Mouse (Mus musculus) gastrocnemius, postnatal 4 days (tissue): ENCODE measurements around the gene Bptf. TPM values are rescaled to one million over a fixed set of nuclear protein-coding genes. Genes with fewer than 3 reads are reported as not detected.
"Not testable (repeated sequence)": the region's sequence is repeated elsewhere in the genome, so short reads cannot be mapped to it uniquely, and the experiment has no call there.

ENCODE experiments used
- DNase-seq, 2 experiments: peaks; one replicate each; pipeline ENCODE4 v3.0.0; 2021 to 2022; ENCODE audit warnings: low spot score in 2 of 2, mixed read lengths in 2 of 2
- total RNA-seq, 2 experiments: library from RNA; stranded (reverse); gene quantifications; 2 replicates each; pipeline ENCODE4 v1.2.3; 2021

Gene Bptf
- total RNA-seq, 2 experiments from 2014 or later: 41.5 to 45.7 TPM

GRCm38 (mm10) chr11:107019722-107020121 is 112.2 kb downstream of the Bptf start:
- DNase-seq: not testable (repeated sequence)

GRCm38 (mm10) chr11:107019318-107019717 is 112.6 kb downstream of the Bptf start:
- DNase-seq: no peak

DNA sequence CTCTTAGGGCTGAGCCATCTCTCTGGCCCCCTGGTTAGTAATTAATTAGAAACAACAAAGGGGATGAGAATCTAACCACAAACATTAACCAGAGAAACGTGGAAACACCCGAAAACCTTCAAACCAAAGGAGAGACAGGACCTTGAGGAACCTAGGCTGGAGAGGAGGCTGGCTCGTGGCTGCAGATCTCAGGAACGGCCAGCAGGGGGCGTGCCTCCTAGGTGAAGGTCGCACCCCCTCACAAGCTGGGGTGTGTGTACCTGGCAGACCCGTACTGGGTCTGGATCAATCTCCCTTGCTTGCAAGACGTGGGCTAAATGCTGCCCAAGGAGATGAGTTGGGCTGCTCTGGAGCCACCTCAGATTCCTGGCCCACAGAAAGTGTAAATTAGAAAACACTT is 113.3 kb downstream of the Bptf start:
- no peak for DNase-seq

- DNase-seq: no peak
These were observed 114.5 kb downstream of the Bptf start for GRCm38 (mm10) chr11:107017339-107017886.

DNA sequence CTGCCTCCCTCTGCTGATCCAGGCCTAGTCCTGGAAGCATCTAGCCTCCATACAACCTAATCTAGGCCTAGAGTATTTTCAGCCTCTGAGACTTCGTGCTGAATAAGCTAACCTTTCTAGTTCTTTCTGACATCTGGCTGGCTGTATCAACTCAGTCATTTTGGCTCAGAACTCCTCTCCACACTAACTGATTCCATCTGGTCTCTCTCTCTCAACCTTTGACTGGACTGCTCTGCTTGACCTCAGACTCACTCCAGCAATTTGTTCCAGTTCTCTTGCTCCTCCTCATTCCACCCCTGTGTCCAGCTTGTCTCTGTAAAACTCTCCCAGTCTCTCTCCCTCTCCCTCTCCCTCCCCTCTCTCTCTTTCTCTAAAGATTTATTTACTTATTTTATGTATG is 115.0 kb downstream of the Bptf start:
- DNase-seq: no peak

- DNase-seq: not testable (repeated sequence)
These were observed 116.3 kb downstream of the Bptf start for GRCm38 (mm10) chr11:107015535-107016187.

GRCm38 (mm10) chr11:107014597-107015309 is 117.2 kb downstream of the Bptf start:
- DNase-seq: no peak

- no peak for DNase-seq
These were observed 117.8 kb downstream of the Bptf start for GRCm38 (mm10) chr11:107014020-107014585.

DNA sequence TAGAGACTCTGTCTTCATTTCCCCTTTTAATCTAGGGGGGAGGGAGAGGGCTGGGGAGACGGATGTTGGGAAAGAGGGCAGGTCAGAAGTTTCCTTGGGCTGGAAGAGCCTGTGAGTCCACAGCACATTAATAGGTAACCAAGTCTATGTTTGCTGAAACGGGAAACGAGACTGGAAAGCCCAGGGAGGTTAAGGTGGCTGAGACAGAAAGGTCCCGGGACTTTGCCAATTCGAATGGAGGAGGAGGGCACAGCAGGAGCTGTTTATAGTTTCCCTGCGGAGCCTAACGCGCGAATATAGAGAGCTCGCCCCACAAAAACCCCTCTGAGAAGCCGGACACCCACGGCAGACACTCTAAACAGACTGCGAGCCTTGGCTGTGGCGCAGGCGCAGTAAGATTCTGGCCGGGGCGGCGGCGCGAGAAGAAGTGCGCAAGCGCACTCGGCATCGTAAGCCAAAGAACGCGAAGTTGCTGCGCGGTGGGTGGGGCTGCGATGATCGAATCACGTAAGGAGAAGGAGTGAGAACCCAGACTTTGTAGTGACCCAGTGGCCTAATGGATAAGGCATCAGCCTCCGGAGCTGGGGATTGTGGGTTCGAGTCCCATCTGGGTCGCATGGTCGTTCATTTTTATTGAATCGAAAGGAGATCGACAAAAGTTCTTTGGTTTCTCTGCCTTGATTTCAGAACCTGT is 119.5 kb downstream of the Bptf start:
- DNase-seq: peak; percentile 96 to 97

DNA sequence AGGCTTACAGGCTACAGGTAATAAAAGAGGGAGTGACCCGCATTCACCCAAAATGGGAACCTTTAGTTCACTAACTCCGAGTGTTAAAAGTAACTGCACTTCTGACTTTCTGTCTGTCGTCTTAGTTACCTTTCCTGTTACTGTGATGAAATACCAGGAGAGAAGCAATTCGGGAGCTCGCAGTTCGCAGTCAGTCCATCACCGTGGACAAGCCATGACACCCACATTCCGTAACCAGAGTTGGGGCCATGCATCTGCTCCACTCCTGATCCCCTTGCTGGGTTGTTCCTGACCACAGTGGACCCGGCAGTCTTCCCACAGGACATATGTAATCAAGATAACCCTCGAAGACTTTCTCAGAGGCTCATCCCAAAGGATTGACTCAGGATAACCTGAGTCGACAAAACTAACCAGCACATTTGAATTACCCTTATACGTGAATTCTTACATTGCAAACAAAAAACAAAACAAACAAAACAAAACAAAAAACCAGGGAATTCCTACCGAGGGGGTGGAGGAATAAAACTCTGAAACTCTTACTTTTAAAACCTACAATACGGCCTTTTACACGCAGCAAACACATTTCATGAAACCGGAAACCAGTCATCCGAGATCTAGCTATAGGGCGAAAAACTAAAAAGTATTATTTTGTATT is 120.1 kb downstream of the Bptf start:
- DNase-seq: no peak

DNA sequence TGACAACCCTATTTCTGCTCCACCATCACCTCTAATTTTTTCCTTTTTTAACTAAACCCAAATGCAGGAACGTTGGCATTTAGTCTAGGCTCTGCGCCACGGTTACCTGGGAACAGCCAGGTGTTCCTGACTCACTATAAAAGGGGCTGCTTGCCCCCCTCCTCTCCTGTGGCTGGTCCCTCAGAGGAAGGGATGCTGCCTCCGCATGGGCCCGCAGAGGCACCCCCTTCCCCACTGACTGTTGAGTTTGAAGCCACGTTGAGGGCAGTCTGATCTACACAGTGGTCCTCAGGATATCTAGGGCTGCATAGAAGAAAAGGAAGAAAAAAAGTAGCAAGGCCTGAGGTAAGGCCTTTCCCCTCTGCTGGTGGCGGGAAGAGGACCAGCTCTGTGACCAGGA is 120.8 kb downstream of the Bptf start:
- DNase-seq: no peak

- no peak for DNase-seq
These were observed 121.5 kb downstream of the Bptf start for GRCm38 (mm10) chr11:107010447-107010846.

DNA sequence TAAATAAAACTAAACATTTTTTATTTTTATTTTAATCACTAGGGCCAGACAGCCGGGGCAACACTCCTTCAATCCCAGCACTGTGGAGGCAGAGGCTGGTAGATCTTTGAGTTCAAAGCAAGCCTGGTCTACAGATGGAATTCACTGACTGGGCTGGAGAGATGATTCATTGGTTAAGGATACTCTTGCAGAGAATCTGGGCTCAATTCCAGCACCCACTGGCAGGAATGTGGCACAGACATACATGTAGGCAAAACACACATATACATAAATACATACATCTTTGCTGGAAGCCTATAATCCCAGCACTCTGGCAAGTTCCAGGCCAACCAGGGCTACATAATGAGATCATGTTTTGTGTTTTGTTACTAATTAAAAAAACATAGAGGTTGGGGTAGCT is 126.4 kb downstream of the Bptf start:
- DNase-seq: no peak

DNA sequence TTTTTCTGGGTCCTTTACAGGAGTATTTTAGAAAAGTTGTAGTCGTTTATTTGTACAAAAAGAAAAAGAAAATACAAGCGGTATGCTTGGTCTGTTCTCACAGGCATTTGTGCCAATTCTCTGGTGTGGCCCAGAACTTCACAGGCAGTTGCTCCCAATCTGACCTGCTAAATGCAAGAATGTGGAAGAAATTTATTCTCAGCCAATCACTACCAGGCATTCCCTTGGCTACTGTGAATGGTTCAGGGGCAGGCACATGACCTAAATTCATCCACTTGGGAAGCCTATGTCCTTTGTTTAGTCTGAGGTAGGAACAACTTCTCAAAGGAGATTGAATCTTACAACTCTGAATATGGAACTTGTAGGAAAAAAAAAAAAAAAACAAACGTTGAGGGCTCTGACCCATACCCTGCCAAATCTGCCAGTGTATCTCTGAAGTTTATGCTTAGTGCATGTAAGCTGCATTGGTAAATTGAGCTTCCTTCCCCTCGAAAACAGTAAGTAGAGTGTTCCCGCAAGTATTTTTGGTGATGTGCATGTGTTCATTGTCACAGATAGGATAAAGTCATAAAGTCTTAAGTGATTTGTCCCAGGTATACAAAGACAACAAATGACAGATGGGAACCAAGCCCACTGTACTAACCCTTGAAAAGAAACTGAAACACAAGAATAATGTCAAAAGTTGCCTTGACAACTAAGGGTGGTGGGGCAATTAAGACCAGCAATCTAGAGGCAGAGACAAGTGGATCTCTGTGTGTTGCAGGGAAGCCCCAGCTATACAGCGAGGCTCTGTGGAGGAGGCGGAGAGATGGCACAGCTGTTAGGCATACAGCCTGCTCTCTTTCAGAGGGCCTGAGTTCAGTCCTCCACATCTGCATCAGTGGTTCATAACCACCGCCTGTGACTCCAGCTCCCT is 129.9 kb downstream of the Bptf start:
- DNase-seq: no peak

- no peak for DNase-seq
These were observed 131.9 kb downstream of the Bptf start for GRCm38 (mm10) chr11:106999949-107000513.

- DNase-seq: peak; percentile 80 to 88
These were observed 132.6 kb downstream of the Bptf start, which contains the start of gene Kpna2 for GRCm38 (mm10) chr11:106999151-106999948. Gene Kpna2, minus strand, starts transcription at chr11:106999541.

DNA sequence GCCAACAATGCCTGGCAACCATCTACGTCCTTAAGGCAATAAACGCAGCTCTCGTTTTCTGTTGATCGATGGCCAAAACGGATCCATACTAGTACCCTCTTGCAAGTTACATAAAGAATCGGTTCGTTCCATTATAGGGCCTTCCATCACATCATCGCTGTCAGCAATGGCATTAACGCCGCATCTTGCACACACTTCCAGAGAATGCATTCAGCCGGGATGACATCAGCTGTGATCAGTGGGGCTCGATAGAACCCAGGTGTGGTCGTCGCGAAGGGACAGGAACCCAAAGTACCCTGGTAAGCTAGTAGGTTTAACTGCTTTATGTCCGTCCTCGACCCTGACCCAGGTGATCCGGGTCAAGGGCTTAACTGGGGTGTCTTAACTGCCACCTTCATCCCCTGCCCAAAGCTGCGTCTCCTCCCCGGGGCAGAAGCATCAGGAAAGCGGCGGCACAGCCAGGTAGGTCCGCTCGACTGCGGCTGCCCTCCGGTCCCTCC is 133.2 kb downstream of the Bptf start:
- no peak for DNase-seq

DNA sequence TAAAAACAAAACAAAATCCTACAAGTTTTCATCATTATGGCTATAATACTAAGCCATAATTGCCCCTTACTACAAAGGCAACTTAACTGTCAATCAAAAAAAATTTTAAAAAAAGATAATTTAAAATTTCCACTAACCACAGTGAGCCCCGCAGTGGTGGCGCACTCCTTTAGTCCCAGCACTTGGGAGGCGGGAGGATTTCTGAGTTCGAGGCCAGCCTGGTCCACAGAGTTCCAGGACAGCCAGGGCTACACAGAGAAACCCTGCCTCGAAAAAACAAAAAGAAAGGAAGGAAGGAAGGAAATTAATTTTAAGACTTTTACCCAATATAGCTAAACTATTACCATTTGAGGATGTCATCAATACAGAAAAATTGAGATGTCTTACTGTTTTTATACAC is 134.0 kb downstream of the Bptf start:
- DNase-seq: no peak

DNA sequence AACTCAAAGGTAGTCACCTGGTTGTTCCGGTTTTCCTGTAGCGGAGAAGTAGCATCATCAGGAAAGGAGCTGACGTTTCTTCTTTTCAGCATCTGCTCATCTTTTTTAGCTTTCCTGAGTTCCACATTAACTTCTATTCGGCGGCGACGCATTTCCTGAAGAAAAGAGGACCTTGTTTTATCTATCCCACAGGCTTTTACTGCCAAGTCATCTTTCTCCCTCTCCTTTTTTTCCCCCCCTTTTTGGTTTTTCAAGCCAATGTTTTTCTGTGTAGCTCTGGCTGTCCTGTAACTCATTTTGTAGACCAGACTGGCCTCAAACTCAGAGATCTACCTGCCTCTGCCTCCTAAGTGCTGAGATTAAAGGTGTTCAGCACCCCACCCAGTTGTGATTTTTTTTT is 135.4 kb downstream of the Bptf start:
- DNase-seq: not testable (repeated sequence)
